Mouse (Mus musculus) ES-Bruce4 (cell line): ENCODE measurements around the gene Selenof.

Experiments
- CTCF ChIP-seq: IDR thresholded peaks from one replicate; pipeline ENCODE4 v1.8.1; 2011; ENCODE audit warnings: low read depth, low read length
- POLR2A ChIP-seq: IDR thresholded peaks from one replicate; pipeline ENCODE4 v1.8.1; 2011; ENCODE audit warnings: low read length; ENCODE audit not compliant: insufficient read depth

- TF ChIP-seq CTCF: no peak
- no peak for TF ChIP-seq POLR2A
These were observed 15.6 kb upstream of the Selenof start for GRCm38 (mm10) chr3:144554503-144554902.
